Mouse (Mus musculus) limb, embryonic 10.5 days (tissue): ENCODE results near the gene Serpinb2. TPM values are rescaled to one million over a fixed set of nuclear protein-coding genes. Genes with fewer than 3 reads are reported as not detected.
A peak's percentile ranks its signal among the peaks of the same experiment; 100 is the strongest.

Experiments
- DNase-seq: peaks from one replicate; pipeline ENCODE4 v3.0.0-alpha.2; 2017; ENCODE audit warnings: low spot score
- H3K27ac ChIP-seq: fragments of 300-500 bp; sonication (generic); 2 replicates; pipeline ENCODE4 v1.5.1; 2016; ENCODE audit warnings: mild to moderate bottlenecking
- H3K27me3 ChIP-seq: fragments of 300-500 bp; sonication (generic); 2 replicates; pipeline ENCODE4 v1.6.1; 2016; ENCODE audit warnings: low read depth, mild to moderate bottlenecking; ENCODE audit not compliant: poor library complexity, severe bottlenecking
- H3K36me3 ChIP-seq: fragments of 300-500 bp; sonication (generic); 2 replicates; pipeline ENCODE4 v1.6.1; 2016; ENCODE audit warnings: mild to moderate bottlenecking, moderate library complexity
- H3K4me1 ChIP-seq: fragments of 300-500 bp; sonication (generic); 2 replicates; pipeline ENCODE4 v1.6.1; 2016
- H3K4me3 ChIP-seq: fragments of 300-500 bp; sonication (generic); 2 replicates; pipeline ENCODE4 v1.5.1; 2016; ENCODE audit warnings: mild to moderate bottlenecking, moderate library complexity
- H3K9me3 ChIP-seq: fragments of 300-500 bp; sonication (generic); replicated peaks from 2 replicates; pipeline ENCODE4 v1.6.1; 2016; ENCODE audit warnings: mild to moderate bottlenecking
- WGBS: fragments of 180-500 bp; shearing (Covaris S2); methylation state at CpG from one replicate; pipeline ENCODE4 v1.1.7; 2016; 5-methylcytosine and 5-hydroxymethylcytosine counted together
- polyA plus RNA-seq: library from polyadenylated mRNA; unstranded; fragments of >200 nt; fragmentation: Nextera tagmentation; extraction: Ambion mirVana; gene quantifications from 2 replicates; pipeline ENCODE4 v1.2.1, GENCODE M21; 2016

Serpinb2 gene
- 0.13 TPM in 1 of 2 replicates, not detected in the other for polyA plus RNA-seq

GRCm38 (mm10) chr1:107511252-107511651 lies at the start of gene Serpinb2:
Gene Serpinb2, plus strand, starts transcription at chr1:107511423.
- 66% methylated on average over 5 of the region's 5 CpGs for WGBS
- H3K4me1 ChIP-seq: no peaks in the 10 kb centered on the region
- H3K36me3 ChIP-seq: no peaks in the 10 kb centered on the region
- no peaks in the 10 kb centered on the region for H3K27me3 ChIP-seq
- no peak for DNase-seq
- no peak within 1 kb of the TSS for H3K4me3 ChIP-seq
- H3K9me3 ChIP-seq: no peaks in the 10 kb centered on the region
- no peak within 1 kb of the TSS for H3K27ac ChIP-seq

DNA sequence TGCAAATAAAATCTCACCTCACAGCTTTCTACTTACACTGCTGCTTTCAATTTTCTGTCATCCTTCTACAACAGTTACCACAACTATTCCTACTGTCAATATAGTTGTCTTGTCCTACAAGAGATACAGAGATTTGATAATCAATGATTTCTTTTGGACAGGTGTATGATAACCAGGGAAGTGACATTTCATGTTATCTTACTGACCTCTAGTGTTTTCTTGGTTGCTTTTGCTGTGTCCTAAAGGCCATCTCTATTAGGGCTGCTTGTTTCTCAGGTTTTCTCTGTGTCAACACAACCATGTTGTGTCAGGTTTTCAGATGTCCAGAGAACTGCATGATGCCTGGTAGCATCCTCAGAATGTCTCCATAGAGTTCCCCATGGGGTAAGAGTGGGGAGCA lies 31.3 kb upstream of the Serpinb2 start:
- H3K27ac ChIP-seq: no peak overlapping the region
- DNase-seq: no peak
- no peak overlapping the region for H3K4me3 ChIP-seq
- no peaks in the 10 kb centered on the region for H3K27me3 ChIP-seq
- H3K4me1 ChIP-seq: no peaks in the 10 kb centered on the region
- H3K9me3 ChIP-seq: no peaks in the 10 kb centered on the region
- H3K36me3 ChIP-seq: no peaks in the 10 kb centered on the region

- H3K9me3 ChIP-seq: no peaks in the 10 kb centered on the region
- no peaks in the 10 kb centered on the region for H3K4me1 ChIP-seq
- 34% methylated on average over 11 of the region's 11 CpGs for WGBS
- H3K27ac ChIP-seq: no peak overlapping the region
- 0 out of 2 replicates have a peak overlapping the region, but pooled peaks have one; percentile 17 for H3K4me3 ChIP-seq
- DNase-seq: peak; percentile 83
- H3K27me3 ChIP-seq: no peaks in the 10 kb centered on the region
- no peaks in the 10 kb centered on the region for H3K36me3 ChIP-seq
These were observed 29.8 kb upstream of the Serpinb2 start for GRCm38 (mm10) chr1:107481452-107481851.

DNA sequence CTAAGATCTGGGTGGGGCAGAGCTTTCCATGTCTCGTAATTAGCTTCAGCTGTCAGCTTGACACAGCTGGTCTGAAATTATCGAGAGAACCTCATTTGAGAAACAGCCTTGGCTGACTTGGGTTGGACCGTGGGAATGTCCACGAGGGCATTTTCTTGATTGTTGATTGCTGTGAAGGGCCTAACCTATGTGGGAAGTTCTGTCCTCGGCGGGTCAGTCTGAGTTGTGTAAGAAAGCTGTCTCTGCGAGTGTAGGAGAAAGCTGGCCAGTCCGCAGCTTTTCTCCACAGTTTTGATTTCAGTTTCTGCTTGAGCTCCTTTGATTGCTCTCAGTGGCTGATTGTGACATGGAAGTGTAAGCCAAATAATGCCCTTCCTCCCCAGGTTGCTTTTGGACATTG lies 21.6 kb upstream of the Serpinb2 start:
- H3K4me1 ChIP-seq: no peaks in the 10 kb centered on the region
- no peak overlapping the region for H3K4me3 ChIP-seq
- DNase-seq: no peak
- no peaks in the 10 kb centered on the region for H3K27me3 ChIP-seq
- no peak overlapping the region for H3K27ac ChIP-seq
- no peaks in the 10 kb centered on the region for H3K9me3 ChIP-seq
- 55% methylated on average over 8 of the region's 8 CpGs for WGBS
- no peaks in the 10 kb centered on the region for H3K36me3 ChIP-seq

DNA sequence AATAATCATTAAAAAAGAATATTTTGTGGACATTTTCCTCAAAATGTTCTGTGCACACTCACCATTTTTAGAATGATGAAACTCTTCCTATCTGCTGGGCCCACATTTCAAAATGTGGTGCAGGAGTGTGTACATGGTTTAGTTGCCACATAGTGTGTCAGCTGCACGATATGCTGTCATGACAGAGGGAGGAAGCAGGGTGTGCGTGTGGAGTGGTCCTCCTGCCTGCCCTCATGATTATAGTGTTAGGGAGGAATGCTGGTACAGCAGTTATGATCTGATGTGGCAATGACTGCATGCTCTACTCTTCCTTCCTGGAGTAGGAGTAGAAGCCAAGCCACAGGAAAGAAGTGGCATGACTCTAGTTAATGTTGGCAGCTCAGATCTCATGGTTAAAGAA lies 14.4 kb upstream of the Serpinb2 start:
- Histone ChIP-seq H3K27ac (no peak overlapping the region), H3K36me3 (no peaks in the 10 kb centered on the region), H3K27me3 (no peaks in the 10 kb centered on the region), H3K4me1 (no peaks in the 10 kb centered on the region), H3K9me3 (no peaks in the 10 kb centered on the region), H3K4me3 (no peak overlapping the region)
- 89% methylated on average over 2 of the region's 2 CpGs for WGBS
- DNase-seq: no peak

DNA sequence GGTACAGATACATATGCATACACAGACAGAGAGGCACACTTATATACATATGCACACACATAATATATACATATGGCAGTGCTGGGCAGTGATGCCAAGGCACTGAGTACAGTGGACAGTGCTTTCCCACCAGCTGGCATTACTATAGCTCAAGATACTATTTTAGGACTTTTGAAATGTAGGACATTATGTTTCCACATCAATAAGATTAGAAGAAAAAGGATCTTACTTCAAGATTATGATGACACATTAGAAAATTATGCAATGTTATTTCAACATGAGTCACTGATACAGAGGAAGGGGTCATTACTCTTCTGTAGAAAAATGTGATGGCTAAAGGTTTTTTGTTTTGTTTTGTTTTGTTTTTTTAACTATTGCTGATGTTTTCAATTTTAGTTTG lies 9.2 kb upstream of the Serpinb2 start:
- Histone ChIP-seq H3K27ac (no peak overlapping the region), H3K4me1 (no peaks in the 10 kb centered on the region), H3K36me3 (no peaks in the 10 kb centered on the region), H3K27me3 (no peaks in the 10 kb centered on the region), H3K4me3 (no peak overlapping the region), H3K9me3 (no peaks in the 10 kb centered on the region)
- no peak for DNase-seq

GRCm38 (mm10) chr1:107503294-107503693 lies 7.9 kb upstream of the Serpinb2 start:
- WGBS: 88% methylated on average over 3 of the region's 3 CpGs
- Histone ChIP-seq H3K27me3 (no peaks in the 10 kb centered on the region), H3K36me3 (no peaks in the 10 kb centered on the region), H3K27ac (no peak overlapping the region), H3K9me3 (no peaks in the 10 kb centered on the region), H3K4me3 (no peak overlapping the region), H3K4me1 (no peaks in the 10 kb centered on the region)
- no peak for DNase-seq

GRCm38 (mm10) chr1:107505898-107506562 lies 5.2 kb upstream of the Serpinb2 start:
- Histone ChIP-seq H3K27ac (no peak overlapping the region), H3K9me3 (no peaks in the 10 kb centered on the region), H3K27me3 (no peaks in the 10 kb centered on the region), H3K4me1 (no peaks in the 10 kb centered on the region), H3K36me3 (no peaks in the 10 kb centered on the region), H3K4me3 (no peak overlapping the region)
- no peak for DNase-seq
- 88% methylated on average over 8 of the region's 8 CpGs for WGBS

- H3K36me3 ChIP-seq: no peaks in the 10 kb centered on the region
- WGBS: 83% methylated on average over 2 of the region's 2 CpGs
- H3K4me1 ChIP-seq: no peaks in the 10 kb centered on the region
- no peaks in the 10 kb centered on the region for H3K27me3 ChIP-seq
- H3K27ac ChIP-seq: no peak overlapping the region
- no peak for DNase-seq
- H3K9me3 ChIP-seq: no peaks in the 10 kb centered on the region
- no peak overlapping the region for H3K4me3 ChIP-seq
These were observed 1.2 kb downstream of the Serpinb2 start for GRCm38 (mm10) chr1:107512194-107513138.

DNA sequence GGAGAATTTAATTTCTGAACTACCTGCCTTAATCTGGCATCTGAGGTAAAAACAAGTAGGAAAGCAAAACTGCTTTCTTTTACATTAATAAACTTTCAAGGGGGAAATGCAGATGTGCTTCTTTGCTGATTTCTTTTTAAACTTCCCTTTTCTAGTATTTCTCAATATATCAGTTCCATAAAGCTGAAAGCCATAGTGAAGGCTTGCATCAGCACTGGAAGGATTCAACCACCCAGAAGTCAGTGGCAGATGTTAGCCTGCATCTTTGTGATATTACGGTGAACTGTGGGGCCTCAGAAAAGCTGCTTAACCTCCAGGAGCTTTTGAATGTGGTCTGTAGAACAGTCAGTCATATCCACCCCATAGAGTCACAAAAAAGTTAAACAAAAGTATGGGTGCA lies 2.3 kb downstream of the Serpinb2 start:
- no peak for DNase-seq
- Histone ChIP-seq H3K9me3 (no peaks in the 10 kb centered on the region), H3K36me3 (no peaks in the 10 kb centered on the region), H3K4me3 (no peak overlapping the region), H3K4me1 (no peaks in the 10 kb centered on the region), H3K27ac (no peak overlapping the region), H3K27me3 (no peaks in the 10 kb centered on the region)
- WGBS: 90% methylated on average over 1 of the region's 1 CpGs

DNA sequence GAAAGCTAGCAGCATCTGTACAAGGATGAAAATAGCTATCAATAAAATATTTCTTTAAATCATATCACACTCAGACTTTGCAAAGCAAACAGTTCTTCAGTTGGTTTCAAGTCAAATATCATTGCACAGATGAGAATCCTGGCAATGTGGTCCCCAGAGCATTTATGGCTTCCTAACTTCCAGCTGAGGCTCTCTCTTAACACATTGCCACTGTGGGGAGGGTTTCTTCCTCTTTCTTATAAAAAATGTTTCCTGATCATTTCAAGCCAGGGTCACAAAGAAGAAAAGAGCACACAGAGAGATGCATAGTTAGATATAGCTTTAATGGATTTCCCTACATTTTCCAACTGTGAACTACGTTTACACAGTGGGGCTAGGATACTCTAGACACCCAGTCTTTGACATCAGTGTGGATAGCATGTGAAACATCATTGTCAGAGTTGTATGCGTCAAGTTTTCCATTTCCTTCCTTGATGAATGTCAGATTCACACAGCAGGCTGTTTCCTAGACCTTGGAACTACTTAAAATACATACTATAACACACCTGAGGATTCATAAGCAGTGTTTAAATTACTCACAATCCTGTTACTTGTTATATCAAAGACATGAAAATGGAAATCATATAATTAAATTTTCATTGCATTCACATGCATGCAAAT lies 4.7 kb downstream of the Serpinb2 start:
- 83% methylated on average over 2 of the region's 2 CpGs for WGBS
- no peak for DNase-seq
- H3K4me3 ChIP-seq: no peak overlapping the region
- H3K9me3 ChIP-seq: no peaks in the 10 kb centered on the region
- no peaks in the 10 kb centered on the region for H3K27me3 ChIP-seq
- no peak overlapping the region for H3K27ac ChIP-seq
- no peaks in the 10 kb centered on the region for H3K4me1 ChIP-seq
- H3K36me3 ChIP-seq: no peaks in the 10 kb centered on the region

- WGBS: 91% methylated on average over 4 of the region's 4 CpGs
- no peaks in the 10 kb centered on the region for H3K9me3 ChIP-seq
- H3K27ac ChIP-seq: no peak overlapping the region
- no peak overlapping the region for H3K4me3 ChIP-seq
- H3K36me3 ChIP-seq: no peaks in the 10 kb centered on the region
- DNase-seq: no peak
- no peaks in the 10 kb centered on the region for H3K27me3 ChIP-seq
- no peaks in the 10 kb centered on the region for H3K4me1 ChIP-seq
These were observed 14.4 kb downstream of the Serpinb2 start for GRCm38 (mm10) chr1:107525592-107525991.
